Mouse (Mus musculus) right cerebral cortex, adult 18-20 months (tissue): Measurements from ENCODE around the gene Snd1.

Experiments used
- DNase-seq: peaks from one replicate; pipeline ENCODE4 v3.0.0; 2022; ENCODE audit warnings: mixed read lengths

Snd1 gene

DNA sequence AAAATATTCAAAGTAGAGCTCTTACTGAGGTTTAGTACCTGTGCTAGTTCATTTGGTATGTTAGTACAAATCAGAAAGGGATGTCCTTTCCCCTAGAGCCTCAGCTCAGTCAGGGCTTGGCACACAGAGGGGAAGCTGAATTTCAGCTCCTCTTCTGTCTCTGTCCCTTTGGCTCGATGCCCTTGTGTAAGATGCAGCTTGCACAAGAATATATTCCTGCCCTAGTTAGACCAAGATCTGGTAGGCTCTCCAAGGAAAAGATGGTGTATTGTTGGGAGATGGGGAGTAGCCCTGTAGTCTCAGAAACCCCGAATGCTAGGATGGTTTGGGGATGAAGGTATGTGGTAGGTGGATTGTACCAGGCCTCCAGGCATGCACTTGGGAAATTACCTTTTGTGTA, 74.4 kb downstream of the Snd1 start:
- DNase-seq, result peak; percentile 63

DNA sequence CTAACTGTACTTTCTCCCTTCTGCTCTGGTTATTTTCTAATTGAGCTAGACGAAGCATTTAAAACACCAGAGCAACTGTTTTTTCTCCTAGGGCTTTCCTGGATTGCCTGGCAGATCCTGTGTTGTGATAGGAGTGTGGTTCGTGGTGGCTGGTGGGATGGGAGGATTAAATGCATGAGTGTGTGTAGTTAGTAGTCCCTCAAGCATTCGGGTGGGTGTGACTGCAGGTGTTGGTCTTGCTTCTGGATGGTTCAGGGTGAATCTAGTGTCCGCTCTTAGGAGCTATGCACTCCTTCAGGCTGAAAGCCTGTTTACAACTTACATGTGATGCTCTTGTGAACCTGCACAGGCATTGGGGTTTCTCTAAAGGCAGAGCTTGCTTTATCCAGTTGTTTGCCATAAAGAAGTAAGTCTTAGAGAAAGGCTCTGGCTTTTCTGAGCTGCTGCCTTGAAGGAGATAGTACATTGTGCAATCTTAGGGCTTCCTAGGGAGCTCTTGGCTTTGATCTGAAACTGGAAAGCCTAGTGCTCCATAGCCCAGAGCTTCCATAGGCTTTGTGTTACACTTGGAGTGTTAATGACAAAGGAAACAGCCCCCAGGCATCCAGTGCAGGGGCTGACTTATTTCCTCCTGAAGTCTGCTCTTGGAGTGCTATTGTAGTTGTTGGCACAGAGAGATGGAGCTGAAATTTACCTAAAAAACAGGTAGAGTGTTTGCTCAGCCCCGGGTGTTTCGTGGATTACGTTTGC, 75.5 kb downstream of the Snd1 start:
- no peak for DNase-seq

DNA sequence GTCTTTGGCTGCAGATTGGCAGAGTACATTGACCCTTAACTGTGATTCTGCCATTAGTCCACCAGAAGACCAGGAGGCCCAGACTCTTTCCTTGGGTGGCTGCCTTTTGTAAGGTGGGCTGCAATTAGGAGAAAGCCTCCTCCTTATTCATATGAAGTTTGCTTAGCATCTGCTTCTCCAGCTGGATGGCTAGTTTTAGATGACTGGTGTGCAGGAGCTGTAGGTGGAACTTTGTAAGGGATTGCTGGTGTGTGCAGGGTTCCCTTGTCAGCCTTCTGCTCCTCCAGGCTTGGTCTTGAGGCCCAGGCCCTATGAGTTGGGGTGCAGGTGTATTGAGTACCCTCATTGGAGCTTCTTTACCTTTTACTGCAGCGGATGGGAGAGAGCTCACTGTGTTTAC, 79.5 kb downstream of the Snd1 start:
- peak; percentile 66 for DNase-seq

DNA sequence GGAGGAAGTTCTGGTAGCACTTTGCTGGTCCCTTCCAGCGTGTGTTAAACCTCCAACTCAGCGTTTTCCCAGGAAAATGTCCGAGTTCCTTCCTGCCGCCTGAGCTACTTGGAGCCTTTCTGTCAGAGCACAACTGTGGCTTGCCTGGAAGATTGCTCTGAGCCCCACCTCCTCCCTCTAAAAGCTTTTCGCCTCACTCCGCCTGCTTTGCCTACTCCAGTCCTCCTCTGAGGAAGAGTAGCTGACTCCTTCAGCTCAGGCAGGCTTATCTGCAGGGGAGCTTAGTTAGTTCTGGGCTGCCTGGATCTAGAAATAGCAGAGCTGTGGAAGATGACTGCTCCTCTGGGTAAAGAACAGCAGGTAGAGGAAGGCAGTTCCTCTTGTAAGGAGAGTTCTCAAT, 80.1 kb downstream of the Snd1 start:
- DNase-seq, result peak; percentile 71

DNA sequence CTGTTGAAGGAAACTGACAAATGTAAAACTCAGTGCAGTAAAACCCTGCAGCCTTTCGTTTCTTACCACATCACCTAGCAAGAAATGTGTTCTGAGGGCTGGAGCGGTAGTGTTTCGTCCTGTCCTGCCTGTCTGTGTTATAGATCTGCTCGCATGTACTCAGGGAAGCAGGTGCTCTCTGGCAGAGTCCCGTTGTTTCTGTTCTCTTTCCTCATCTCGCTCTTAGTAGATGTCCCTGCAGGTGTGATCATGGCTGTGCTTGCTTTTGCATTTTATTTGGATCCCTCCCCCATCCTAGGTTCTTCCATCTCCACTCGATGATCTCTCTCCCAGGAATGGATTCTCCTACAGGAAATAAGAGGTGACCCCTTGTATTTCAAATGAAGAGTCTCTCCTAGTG, 80.5 kb downstream of the Snd1 start:
- DNase-seq, result no peak

DNA sequence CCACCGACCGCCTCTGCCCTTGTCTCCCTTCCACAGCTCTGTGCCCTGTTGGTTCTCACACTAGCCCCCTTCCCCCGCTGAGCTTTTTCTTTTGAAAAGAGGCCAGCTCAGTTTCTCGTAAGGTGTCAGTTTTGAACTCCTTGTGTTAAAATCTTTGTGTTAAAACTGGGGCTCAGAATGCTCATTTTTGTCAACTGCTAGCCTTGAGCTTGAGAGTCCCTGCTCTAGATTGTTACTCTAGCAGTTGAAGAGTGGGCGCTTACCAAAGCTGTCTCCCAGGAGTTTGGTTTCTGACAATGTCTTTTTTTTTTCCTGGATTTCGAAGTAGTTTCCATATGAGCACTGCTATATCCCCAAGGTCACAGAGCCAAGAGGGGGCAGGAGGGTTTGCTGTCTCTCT, 82.8 kb downstream of the Snd1 start:
- DNase-seq, result peak; percentile 46

DNA sequence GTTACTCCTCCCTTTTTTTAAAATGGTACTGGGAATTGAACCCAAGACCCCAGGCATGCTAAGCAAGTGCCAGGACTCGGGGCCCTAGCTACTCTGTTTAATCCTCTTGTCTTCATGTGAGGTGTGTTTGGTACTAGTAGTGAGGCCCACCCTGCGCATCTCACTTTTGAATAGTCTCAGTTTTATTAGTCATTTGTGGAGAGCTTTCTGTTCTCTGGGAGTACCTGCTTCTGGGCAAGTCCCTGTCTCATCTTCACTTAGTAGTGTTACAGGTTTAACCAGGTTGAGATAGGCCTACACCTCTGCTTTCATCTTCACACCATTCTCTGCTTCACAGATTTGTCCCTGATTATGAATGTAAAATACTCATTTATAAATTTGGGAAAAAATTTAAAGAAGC, 84.5 kb downstream of the Snd1 start:
- no peak for DNase-seq

DNA sequence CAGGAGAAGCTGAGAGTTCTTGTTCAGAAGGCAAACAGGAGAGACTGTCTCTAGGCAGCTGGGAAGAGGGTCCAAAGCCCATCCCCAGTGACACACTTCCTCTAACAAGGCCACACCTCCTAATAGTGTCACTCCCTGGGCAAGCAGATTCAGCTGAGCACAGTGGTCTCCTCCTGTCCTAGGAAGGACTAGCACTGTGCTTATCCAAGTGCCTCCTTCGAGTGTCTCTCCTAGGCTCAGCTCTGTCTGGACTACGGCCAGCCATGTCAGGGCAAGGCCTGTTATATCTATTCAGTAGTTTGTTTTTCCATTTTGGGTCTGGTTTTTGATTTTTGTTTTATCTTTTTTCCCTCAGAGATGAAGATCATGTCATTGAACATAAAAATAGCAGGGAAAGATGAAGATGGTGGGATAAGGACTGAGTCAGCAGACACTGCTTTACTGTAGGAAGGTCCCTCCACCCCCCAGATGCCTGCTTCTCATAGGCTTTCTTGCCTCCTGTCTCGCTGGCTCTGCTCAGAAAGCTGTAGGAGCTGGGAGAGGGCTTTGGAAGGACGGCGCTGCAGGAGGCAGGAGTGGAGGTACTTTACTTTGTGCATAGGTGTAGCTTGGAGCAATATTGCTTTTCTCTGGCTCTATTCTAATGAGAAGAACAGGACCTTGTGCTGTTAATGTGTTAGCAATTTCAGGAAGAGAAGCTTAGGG, 86.5 kb downstream of the Snd1 start:
- DNase-seq, result peak; percentile 57

DNA sequence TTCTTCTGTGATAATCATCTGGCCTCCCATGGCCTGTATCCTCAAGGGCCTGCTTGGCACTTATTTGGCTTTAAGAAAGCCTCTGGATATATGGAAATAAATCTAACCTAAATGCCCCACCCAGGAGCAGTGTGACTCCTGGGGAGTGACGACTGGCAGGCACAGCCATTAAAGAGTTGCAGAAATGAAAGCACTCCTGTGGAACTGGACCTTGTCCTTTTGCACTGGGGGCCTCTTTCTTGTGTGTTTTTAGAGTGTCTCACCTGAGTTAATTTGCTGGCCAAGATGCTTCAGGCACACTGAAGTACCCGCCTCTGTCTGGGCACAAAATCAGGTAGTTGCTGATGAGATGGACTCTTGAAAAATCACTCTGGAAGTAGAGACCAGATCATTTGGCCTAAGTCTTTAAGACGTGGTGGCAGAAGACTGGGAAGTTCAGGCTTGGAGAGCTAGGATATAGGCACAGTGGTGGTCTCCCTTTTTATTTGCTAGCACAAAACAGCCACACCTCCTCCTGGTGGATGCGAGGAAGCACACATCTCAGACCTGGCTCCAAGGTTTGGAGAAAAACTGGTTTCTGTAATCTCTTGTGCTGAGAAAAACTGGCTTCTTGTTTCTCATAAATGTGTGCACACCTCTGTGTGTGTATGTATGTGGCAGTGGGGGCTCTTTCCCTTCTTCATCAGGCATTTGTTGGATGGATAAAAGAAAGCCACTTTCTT, 87.5 kb downstream of the Snd1 start:
- DNase-seq, result no peak

DNA sequence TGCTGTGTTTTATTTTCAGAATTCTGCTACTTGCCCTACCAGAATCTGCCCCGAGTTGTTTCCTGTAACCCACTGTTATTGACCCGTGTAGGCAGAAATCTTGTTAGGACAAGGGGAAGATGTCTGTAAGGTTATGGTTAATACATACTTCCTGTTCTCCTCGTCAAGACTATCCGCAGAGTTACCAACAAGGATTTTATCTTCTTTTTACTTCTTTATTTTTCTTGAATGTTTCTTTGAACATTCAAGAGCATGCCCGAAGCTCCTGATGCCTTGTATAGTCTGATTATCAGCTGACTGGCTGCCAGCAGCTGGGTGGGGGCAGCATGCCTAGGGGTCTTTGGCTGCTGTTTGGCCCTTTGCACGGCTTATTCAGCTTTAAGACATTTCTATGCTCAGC, 93.0 kb downstream of the Snd1 start:
- DNase-seq, result no peak

DNA sequence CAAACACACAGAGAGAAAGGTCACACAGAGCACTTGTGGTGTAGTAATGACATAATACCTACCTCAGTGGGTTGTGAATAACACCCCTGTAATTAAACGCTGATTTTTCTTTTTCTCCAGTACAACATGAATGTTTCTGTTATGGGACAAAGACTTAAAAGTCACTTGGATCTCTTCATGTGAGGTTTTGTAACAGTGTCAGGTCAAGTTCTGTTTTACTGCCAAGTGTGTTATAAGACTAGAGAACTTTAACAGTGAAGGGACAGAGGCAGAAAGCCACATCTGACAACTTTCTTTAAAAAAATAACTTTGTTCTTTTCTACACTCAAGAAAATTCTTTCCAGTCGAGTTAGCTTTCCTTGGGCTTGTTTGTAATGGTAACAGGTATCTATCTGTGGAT, 97.0 kb downstream of the Snd1 start:
- no peak for DNase-seq

DNA sequence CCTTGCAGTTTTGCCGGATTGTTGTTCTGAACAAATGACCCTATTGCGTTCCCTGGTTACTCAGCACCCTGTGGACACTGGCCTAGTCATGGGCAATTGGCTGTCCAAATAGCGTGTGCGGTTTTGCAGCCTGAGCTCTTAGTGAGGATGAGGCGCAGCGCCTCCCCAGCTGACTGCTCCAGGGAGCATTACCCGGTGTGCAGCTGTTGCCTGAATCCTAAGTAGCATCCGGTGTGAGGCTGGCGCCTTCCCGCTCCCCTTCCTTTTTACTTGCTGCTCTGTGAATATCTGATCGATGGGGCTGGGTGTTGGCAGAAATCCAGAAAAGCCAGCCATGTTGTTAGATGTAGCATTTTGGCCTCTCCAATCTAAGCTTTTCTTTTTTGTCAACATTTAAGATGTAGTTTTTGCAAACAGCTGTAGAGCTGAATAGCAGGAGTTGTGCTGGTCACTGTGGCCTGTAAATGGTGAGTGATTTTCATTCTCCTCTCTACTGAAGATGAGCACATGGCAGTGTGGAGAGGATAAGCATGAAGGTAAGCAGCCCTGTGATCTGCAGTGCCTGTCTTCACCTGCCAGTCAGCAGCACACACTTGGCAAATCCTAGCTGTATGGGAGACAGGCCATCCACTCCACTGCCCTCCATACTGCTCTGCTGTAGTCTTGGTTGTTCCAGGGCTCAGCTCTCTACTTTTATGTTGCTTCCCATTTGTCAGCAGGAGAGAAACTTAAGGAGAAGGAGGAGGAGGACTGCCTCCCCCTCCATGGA, 98.2 kb downstream of the Snd1 start:
- DNase-seq, result no peak

DNA sequence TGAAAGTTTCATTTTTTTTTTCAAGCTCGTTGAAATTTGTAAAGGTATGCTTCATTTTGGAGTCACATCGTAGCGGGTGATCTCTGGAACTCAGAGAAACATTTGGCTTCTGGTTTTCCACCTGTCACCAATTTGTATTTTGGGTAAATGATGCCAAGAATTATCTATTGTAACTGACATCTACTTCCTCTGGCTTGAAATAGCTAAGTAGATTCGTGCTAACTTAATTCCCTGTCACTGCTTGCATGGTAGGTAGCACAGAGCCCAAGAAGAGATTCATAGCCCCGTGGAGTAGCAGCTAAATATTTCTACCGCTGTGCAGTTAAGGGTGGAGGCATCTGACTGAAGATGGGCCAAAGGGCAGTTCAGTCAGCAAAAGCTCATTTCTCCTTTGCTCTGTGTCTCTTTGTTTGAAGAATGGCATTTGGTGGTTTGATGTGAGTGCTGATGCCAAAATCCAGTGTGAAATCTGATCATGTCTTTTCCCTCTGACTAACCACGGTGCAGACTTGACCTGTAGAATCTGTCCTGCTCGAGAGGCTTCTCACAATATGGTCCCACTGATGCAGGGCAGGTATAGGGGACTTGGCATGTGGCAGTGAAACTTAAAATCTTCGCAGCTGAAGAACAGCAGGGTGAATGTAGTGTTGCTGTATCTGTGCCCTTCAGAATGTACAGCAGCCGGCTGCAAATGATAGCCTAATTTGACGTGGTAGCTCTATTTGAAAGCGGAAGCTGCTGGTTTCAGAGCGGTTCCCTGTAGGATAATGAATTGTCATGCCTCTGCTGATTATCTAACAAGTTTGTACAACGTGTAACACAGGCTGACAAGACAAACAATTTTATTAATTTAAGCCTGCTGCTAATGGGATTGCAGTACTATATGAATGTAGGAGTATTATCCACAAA, 101.7 kb downstream of the Snd1 start:
- DNase-seq, result no peak

DNA sequence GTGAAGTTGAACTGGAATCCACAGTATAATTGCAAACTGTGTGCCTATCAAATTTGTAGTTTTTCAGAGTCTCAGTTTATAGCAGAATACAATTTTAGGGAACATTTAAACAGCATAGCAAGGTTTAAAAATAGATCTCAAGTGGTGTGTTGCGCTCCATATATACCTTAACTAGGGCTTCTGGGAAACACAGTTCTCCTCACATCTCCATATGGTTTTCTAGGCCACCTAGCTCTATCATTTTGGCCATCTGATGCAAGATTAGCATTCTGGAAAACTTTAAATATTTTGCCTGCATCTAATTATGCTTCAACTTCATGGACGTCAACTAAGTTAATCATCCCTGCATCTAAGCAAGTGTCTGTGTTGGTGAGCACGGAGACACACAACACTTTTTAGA, 107.9 kb downstream of the Snd1 start:
- no peak for DNase-seq

DNA sequence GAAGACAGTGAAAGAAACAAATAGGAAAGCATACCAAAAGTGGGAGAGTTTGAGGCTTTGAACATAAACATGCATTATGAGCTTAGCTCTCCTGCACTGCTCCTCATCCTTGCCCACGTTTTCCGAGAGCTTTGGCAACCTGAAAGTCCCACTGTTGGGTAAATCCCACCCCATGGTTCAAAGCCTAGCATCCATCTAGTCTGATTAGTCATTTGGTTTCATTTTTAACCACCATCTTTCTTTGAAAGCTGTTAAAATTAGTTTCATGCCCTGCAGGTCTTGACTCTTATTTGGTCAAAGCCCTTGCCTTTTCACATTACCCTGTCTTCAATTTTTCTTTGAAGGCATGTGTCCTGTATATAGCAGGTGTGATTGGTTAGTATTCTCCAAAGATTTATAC, 108.5 kb downstream of the Snd1 start:
- DNase-seq, result no peak

DNA sequence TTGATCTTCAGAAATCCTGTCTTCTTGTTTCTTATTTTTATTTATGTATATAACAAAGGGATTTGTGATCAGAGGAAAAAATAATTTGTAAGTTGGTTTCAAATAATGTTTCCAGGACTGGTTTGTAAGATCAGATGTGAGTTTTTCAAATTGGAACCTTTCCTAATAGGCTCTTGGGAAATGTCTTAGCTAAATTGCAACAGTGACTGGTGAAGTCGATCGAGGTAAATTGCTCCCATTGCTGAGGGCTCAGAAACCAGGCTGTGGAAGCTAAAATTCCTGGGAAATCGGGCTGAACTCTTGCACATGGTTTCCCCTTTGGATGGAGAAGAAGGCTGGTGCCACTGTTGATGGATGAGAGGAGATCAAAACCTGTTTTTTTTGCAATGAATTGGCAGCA, 111.9 kb downstream of the Snd1 start:
- no peak for DNase-seq

DNA sequence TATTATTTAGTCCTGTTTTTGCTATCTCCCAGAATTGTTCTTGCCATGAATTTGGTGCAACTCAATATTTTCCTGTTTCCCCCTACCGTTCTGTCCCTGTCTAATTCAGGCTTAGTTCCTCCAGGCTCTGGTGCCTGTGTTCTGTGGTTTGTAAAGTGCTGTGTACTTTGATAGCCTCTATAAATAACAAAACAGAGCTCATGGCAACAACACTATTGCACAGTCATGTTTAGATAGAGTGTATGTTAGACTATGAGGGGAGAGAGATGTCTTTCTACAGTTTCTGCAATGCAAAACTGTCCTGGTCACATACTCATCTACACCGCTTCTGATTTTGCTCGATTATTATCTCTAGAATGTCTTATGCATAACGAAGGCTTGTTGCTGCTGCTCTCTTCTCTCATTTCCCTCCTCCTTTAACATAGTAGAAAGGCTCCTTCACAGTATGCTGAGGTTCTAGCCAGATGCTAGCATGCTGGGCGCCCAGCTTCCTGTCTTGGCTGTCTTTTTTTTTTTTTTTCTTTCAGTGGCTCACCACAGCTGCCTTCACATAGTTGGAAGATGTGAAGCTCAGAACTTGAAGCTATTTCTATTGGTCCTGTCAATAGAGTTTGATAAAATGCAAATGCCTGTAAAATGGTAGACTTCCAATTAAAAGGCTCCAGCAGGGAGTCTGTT, 113.7 kb downstream of the Snd1 start:
- DNase-seq, result no peak

DNA sequence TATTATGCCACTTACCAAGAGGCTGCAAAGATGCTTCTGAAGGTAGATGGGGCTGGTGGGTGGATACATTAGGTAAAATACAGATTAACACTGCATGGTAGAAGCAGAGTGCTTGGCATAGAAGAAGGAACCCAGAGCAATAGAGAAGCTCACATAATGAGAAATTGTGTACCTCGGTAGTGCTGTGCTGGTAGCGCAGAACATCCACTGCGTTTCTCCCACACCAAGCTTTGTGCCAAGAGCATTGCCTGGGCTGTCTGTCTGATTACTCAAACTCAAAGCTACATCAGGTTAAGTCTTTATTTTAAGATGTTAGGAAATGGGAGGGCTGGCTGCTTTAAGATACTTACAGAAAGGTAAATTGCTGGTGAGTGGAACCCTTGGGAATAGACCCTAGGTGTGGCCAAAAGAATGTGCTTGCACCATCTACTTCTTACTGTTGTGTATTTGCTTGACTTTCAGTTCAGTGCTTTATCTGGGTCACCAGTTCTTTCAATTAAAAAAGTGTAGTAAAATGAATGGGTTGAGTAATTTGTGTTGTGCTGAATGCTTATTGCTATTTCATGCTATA, 117.5 kb downstream of the Snd1 start:
- DNase-seq, result peak; percentile 45

DNA sequence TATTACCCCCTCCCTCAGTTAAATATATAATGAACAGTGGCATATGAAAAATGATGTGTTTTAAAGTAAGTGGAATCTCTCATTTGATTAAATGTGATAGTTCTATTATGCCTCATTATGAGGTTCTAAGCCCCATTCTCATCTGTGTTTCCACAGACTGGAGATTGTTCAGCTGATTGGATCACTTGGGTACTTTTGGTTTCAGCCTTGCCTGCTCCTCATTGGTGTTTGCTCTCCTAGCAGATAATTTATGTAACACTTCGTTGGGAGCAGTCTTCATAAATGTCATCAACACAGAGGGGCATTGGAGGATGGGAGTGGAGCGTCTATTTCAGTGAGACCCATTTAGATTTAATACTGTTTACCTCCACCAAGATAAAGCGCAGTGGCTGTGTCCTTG, 118.8 kb downstream of the Snd1 start:
- no peak for DNase-seq

DNA sequence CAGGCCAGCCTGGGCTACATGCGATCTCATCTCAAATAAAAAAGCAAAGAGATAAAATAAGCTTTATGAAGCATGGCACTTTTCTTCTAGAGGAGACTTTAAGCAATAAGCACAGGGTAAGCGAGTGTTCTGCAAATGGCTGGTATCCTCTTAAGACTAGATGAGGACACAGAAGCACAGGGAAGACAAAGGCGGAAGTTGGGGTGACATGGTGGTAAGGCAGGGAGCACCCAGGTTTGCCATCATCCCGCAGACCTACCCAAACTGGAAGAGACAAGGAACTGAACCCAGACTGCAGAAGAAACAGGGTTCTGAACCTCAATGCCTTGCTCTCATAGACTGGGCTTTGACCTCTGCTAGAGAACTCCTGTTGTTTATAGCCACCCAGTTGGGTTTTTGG, 119.8 kb downstream of the Snd1 start:
- no peak for DNase-seq

DNA sequence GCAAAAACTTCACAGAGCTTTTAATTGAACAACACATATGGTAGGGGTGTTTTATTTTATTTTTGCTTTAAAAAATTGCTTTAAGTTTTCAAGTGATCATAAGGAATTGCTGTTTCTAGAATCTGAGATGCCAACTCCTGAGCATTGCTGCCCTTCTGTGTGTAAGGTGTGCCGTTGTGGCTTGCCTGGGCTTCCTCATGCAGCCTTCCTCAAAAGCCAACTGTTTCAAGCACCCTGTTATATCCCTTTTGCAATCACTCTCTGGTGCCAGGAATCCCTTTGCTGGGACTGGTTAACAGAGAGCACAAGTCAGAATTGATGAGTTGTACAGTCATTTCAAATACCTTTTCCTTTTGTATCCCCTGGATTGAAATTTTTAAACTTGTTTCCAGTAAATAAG, 120.3 kb downstream of the Snd1 start:
- DNase-seq, result no peak
